Mouse (Mus musculus) leukemia stem cell, adult 10-12 weeks (primary cell): Measurements from ENCODE around the gene Nr2f1. TPM values are rescaled to one million over a fixed set of nuclear protein-coding genes. Genes with fewer than 3 reads are reported as not detected.

ENCODE experiments used
- polyA plus RNA-seq: library from polyadenylated mRNA; stranded (reverse); fragments of >175 nt; gene quantifications from 2 replicates; pipeline ENCODE4 v1.2.3, GENCODE M21; 2012; ENCODE audit warnings: low replicate concordance

The Nr2f1 gene
- 0.07 and 0.28 TPM in 2 replicates for polyA plus RNA-seq

GRCm38 (mm10) chr13:78199642-78200160 is at the start of gene Nr2f1:
Gene Nr2f1, minus strand, starts transcription at chr13:78199757.

Other genes starting within 250 kb of the Nr2f1 start
- gene Pou5f2, start 174.9 kb downstream of the Nr2f1 start, polyA plus RNA-seq = 0.54 TPM in 1 of 2 replicates, not detected in the other